8 mouse cellular contexts compared by ENCODE assay signal in the genomic region with DNA sequence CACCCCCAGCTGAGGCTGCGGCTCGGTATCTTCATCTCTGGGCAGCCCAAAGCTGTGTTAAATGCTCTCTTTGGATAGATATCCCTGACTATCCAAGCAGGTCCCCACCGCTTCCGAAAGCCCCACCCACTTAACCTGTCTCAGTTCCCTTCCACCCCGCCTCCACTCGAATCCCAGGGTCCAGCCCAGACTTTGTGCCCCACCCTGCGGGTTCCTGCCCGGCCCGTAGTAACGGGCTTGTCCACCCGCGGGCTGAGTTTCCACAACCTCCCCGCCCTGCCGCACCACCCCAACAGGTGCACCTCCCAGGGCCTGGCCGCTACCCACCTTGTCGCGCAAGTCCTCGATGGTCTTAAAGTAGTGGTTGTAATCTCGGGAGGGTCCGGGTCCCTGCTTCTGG. TPM values are rescaled to one million over a fixed set of nuclear protein-coding genes. Genes with fewer than 3 reads are reported as not detected.
DNase-seq lines count a peak whose midpoint lies in the region; ATAC-seq lines count a peak whose summit lies in the region.

No protein-coding gene starts in this region.

- ATAC-seq in embryonic facial prominence, embryonic 12.5 days (ENCODE audit: insufficient number of reproducible peaks, insufficient read depth, low FRiP score, low TSS enrichment) = no peak
- ATAC-seq in forebrain, embryonic 16.5 days = no peak
- no peak for ATAC-seq in midbrain, embryonic 11.5 days (ENCODE audit: low FRiP score)
- ATAC-seq in CD4-positive, CD25-positive, alpha-beta regulatory T cell, adult 4 months = no peak
- no peak for ATAC-seq in granulocyte monocyte progenitor cell, adult 5-6 weeks (replicated peaks; ENCODE audit: poor library complexity, severe bottlenecking)

- H3K27ac ChIP-seq in embryonic facial prominence, embryonic 12.5 days = no peak overlapping the region
- H3K27ac ChIP-seq in forebrain, embryonic 16.5 days (ENCODE audit: low read length) = no peak overlapping the region
- no peak overlapping the region for H3K27ac ChIP-seq in midbrain, embryonic 11.5 days (ENCODE audit: low read depth, low read length)

- no peaks in the 10 kb centered on the region for H3K36me3 ChIP-seq in embryonic facial prominence, embryonic 12.5 days
- no peaks in the 10 kb centered on the region for H3K36me3 ChIP-seq in forebrain, embryonic 16.5 days (ENCODE audit: control insufficient read depth, insufficient read depth)
- H3K36me3 ChIP-seq in midbrain, embryonic 11.5 days (ENCODE audit: control insufficient read depth, insufficient read depth, low read length) = no peaks in the 10 kb centered on the region

- peaks cover 15% of the 10 kb centered on the region for H3K4me1 ChIP-seq in embryonic facial prominence, embryonic 12.5 days
- H3K4me1 ChIP-seq in forebrain, embryonic 16.5 days (replicated peaks; ENCODE audit: control insufficient read depth, insufficient read depth, low read length) = 0 out of 2 replicates have a peak, but pooled peaks cover 6% of the 10 kb centered on the region
- peaks cover 4% of the 10 kb centered on the region for H3K4me1 ChIP-seq in midbrain, embryonic 11.5 days (ENCODE audit: control insufficient read depth, insufficient read depth, low read length)

- no peak overlapping the region for H3K9ac ChIP-seq in embryonic facial prominence, embryonic 12.5 days
- no peak overlapping the region for H3K9ac ChIP-seq in forebrain, embryonic 16.5 days (replicated peaks; ENCODE audit: low read depth, low read length)
- H3K9ac ChIP-seq in midbrain, embryonic 11.5 days (ENCODE audit: low read length) = no peak overlapping the region

- 2% methylated on average over 20 of the region's 20 CpGs for WGBS in embryonic facial prominence, embryonic 12.5 days
- 2% methylated on average over 20 of the region's 20 CpGs for WGBS in forebrain, embryonic 16.5 days
- 1% methylated on average over 20 of the region's 20 CpGs for WGBS in midbrain, embryonic 11.5 days

- peak overlapping the region; percentile 22 for H3K4me3 ChIP-seq in embryonic facial prominence, embryonic 12.5 days
- no peak overlapping the region for H3K4me3 ChIP-seq in forebrain, embryonic 16.5 days (replicated peaks; ENCODE audit: low read length)
- H3K4me3 ChIP-seq in midbrain, embryonic 11.5 days (ENCODE audit: low read depth, low read length) = peak overlapping the region; percentile 17

- peak; percentile 9 to 45 for DNase-seq in kidney, postnatal 36 days
- peak; percentile 89 for DNase-seq in midbrain, embryonic 11.5 days (ENCODE audit: low spot score, missing footprints)
- no peak for DNase-seq in cerebellum, postnatal 10 days
- no peak for DNase-seq in T-cell, adult 2 months (ENCODE audit: low spot score)

- H3K9me3 ChIP-seq in embryonic facial prominence, embryonic 12.5 days = no peaks in the 10 kb centered on the region
- H3K9me3 ChIP-seq in forebrain, embryonic 16.5 days (ENCODE audit: control insufficient read depth, low read length) = no peaks in the 10 kb centered on the region
- H3K9me3 ChIP-seq in midbrain, embryonic 11.5 days (ENCODE audit: control insufficient read depth, low read length) = no peaks in the 10 kb centered on the region

- peaks cover 38% of the 10 kb centered on the region for H3K27me3 ChIP-seq in embryonic facial prominence, embryonic 12.5 days
- H3K27me3 ChIP-seq in forebrain, embryonic 16.5 days (replicated peaks; ENCODE audit: control insufficient read depth, insufficient read depth, low read length) = peaks cover 22% of the 10 kb centered on the region
- peaks cover 14% of the 10 kb centered on the region for H3K27me3 ChIP-seq in midbrain, embryonic 11.5 days (ENCODE audit: control insufficient read depth, insufficient read depth, low read length)

- peak overlapping the region; percentile 49 for H3K4me2 ChIP-seq in embryonic facial prominence, embryonic 12.5 days (replicated peaks)
- H3K4me2 ChIP-seq in forebrain, embryonic 16.5 days (ENCODE audit: low read length) = peak overlapping the region; percentile 27
- peak overlapping the region; percentile 49 for H3K4me2 ChIP-seq in midbrain, embryonic 11.5 days

RNA-seq across cellular contexts. Expression of gene Krt19, which starts 3.4 kb away (rescaled TPM):
- 17.6 and 19.9 TPM in 2 replicates for polyA plus RNA-seq in embryonic facial prominence, embryonic 12.5 days (2016; fragmentation: Nextera tagmentation; extraction: Ambion mirVana)
- 0.30 and 2.3 TPM in 2 replicates for polyA plus RNA-seq in forebrain, embryonic 16.5 days (2015; fragmentation: Nextera tagmentation; extraction: Ambion mirVana)
- 1.8 and 3.2 TPM in 2 replicates for polyA plus RNA-seq in midbrain, embryonic 11.5 days (2014; fragmentation: Nextera tagmentation; extraction: Ambion mirVana)
- polyA plus RNA-seq in CD4-positive, CD25-positive, alpha-beta regulatory T cell, adult 4 months (2017; shearing (Covaris generic)) = not detected
- total RNA-seq in granulocyte monocyte progenitor cell, adult 5-6 weeks (2014; fragmentation: Nextera tagmentation) = not detected in 2 replicates
- total RNA-seq in granulocyte monocyte progenitor cell, adult 5-6 weeks (2017) = not detected in 2 replicates

RNA-seq across cellular contexts. Expression of gene Krt15, which starts 9.4 kb away (rescaled TPM):
- 73.4 and 93.1 TPM in 2 replicates for polyA plus RNA-seq in embryonic facial prominence, embryonic 12.5 days (2016; fragmentation: Nextera tagmentation; extraction: Ambion mirVana)
- 2.2 TPM in 1 of 2 replicates, not detected in the other for polyA plus RNA-seq in forebrain, embryonic 16.5 days (2015; fragmentation: Nextera tagmentation; extraction: Ambion mirVana)
- 0.65 and 0.89 TPM in 2 replicates for polyA plus RNA-seq in midbrain, embryonic 11.5 days (2014; fragmentation: Nextera tagmentation; extraction: Ambion mirVana)
- not detected for polyA plus RNA-seq in CD4-positive, CD25-positive, alpha-beta regulatory T cell, adult 4 months (2017; shearing (Covaris generic))
- total RNA-seq in granulocyte monocyte progenitor cell, adult 5-6 weeks (2014; fragmentation: Nextera tagmentation) = not detected in 2 replicates
- total RNA-seq in granulocyte monocyte progenitor cell, adult 5-6 weeks (2017) = not detected in 2 replicates

RNA-seq across cellular contexts. Expression of gene Krt13, which starts 23.7 kb away (rescaled TPM):
- not detected in 2 replicates for polyA plus RNA-seq in embryonic facial prominence, embryonic 12.5 days (2016; fragmentation: Nextera tagmentation; extraction: Ambion mirVana)
- polyA plus RNA-seq in forebrain, embryonic 16.5 days (2015; fragmentation: Nextera tagmentation; extraction: Ambion mirVana) = not detected in 2 replicates
- polyA plus RNA-seq in midbrain, embryonic 11.5 days (2014; fragmentation: Nextera tagmentation; extraction: Ambion mirVana) = not detected in 2 replicates
- not detected for polyA plus RNA-seq in CD4-positive, CD25-positive, alpha-beta regulatory T cell, adult 4 months (2017; shearing (Covaris generic))
- not detected in 2 replicates for total RNA-seq in granulocyte monocyte progenitor cell, adult 5-6 weeks (2014; fragmentation: Nextera tagmentation)
- total RNA-seq in granulocyte monocyte progenitor cell, adult 5-6 weeks (2017) = not detected in 2 replicates

RNA-seq across cellular contexts. Expression of gene Krt36, which starts 39.7 kb away (rescaled TPM):
- 0.09 TPM in 1 of 2 replicates, not detected in the other for polyA plus RNA-seq in embryonic facial prominence, embryonic 12.5 days (2016; fragmentation: Nextera tagmentation; extraction: Ambion mirVana)
- not detected in 2 replicates for polyA plus RNA-seq in forebrain, embryonic 16.5 days (2015; fragmentation: Nextera tagmentation; extraction: Ambion mirVana)
- polyA plus RNA-seq in midbrain, embryonic 11.5 days (2014; fragmentation: Nextera tagmentation; extraction: Ambion mirVana) = not detected in 2 replicates
- not detected for polyA plus RNA-seq in CD4-positive, CD25-positive, alpha-beta regulatory T cell, adult 4 months (2017; shearing (Covaris generic))
- total RNA-seq in granulocyte monocyte progenitor cell, adult 5-6 weeks (2014; fragmentation: Nextera tagmentation) = 0.39 TPM in 1 of 2 replicates, not detected in the other
- not detected in 2 replicates for total RNA-seq in granulocyte monocyte progenitor cell, adult 5-6 weeks (2017)

RNA-seq across cellular contexts. Expression of gene Krt9, which starts 47.9 kb away (rescaled TPM):
- polyA plus RNA-seq in embryonic facial prominence, embryonic 12.5 days (2016; fragmentation: Nextera tagmentation; extraction: Ambion mirVana) = not detected in 2 replicates
- not detected in 2 replicates for polyA plus RNA-seq in forebrain, embryonic 16.5 days (2015; fragmentation: Nextera tagmentation; extraction: Ambion mirVana)
- not detected in 2 replicates for polyA plus RNA-seq in midbrain, embryonic 11.5 days (2014; fragmentation: Nextera tagmentation; extraction: Ambion mirVana)
- not detected for polyA plus RNA-seq in CD4-positive, CD25-positive, alpha-beta regulatory T cell, adult 4 months (2017; shearing (Covaris generic))
- total RNA-seq in granulocyte monocyte progenitor cell, adult 5-6 weeks (2014; fragmentation: Nextera tagmentation) = not detected in 2 replicates
- total RNA-seq in granulocyte monocyte progenitor cell, adult 5-6 weeks (2017) = not detected in 2 replicates

Comparison
In these comparisons a context has a peak if more than half of its experiments do, and no peak if none do; other contexts are left out.
1. DNase-seq: peak in kidney, postnatal 36 days (2 of 2) and midbrain, embryonic 11.5 days (single experiment); none in cerebellum, postnatal 10 days (0 of 2) and T-cell, adult 2 months (single experiment).
2. RNA of gene Krt15, which starts 9.4 kb away (polyA plus RNA-seq): 73.4 to 93.1 TPM in embryonic facial prominence, embryonic 12.5 days; 0.65 to 0.89 TPM in midbrain, embryonic 11.5 days, 2.2 TPM in forebrain, embryonic 16.5 days and not detected in CD4-positive, CD25-positive, alpha-beta regulatory T cell, adult 4 months; every median in the first group is over 10 times any median in the second.
3. Peak in every context shown above with its lines, with median percentiles within 50 percentile points of each other: H3K4me2 ChIP-seq.